Mouse (Mus musculus): ENCODE results near the gene Scrg1. TPM values are rescaled to one million over a fixed set of nuclear protein-coding genes. Genes with fewer than 3 reads are reported as not detected.
A peak's percentile ranks its signal among the peaks of the same experiment; 100 is the strongest.

The Scrg1 gene
- polyA plus RNA-seq, 1 experiment from 2014 or later, result not detected

DNA sequence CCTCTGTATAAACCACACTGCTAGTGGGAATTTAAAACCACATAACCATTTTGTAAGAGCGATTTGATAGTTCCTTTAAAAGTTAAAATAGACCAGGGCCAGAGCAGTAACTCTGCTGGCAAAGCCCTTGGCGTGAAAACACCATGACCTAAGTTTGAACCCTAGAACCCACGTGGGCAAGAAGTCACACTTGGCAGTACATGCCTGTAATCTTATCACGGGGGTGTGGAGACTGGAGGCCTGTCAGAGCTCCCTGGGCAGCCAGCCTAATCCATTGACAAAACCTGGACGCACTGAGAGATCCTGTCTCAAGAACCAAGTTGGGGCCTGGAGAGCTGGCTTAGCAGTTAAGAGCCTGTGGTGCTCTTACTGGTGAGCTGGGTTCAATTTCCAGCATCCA lies 12.9 kb downstream of the Scrg1 start:
- WGBS, result 22% methylated on average over 5 of the region's 5 CpGs
- ATAC-seq (replicated peaks; ENCODE audit: low FRiP score, low read depth), result peak; percentile 80
- H3K9ac ChIP-seq (ENCODE audit: low read depth, low read length), result no peak overlapping the region
- H3K4me2 ChIP-seq (ENCODE audit: low read length), result no peak overlapping the region
- peak; percentile 71 for DNase-seq (ENCODE audit: low spot score)
- H3K9me3 ChIP-seq (replicated peaks; ENCODE audit: low read length), result no peaks in the 10 kb centered on the region
- TF ChIP-seq CTCF (IDR thresholded peaks at IDR 0.05; ENCODE audit: low read depth), result no peak
- no peaks in the 10 kb centered on the region for H3K4me1 ChIP-seq (replicated peaks; ENCODE audit: insufficient read depth, low read length)
- no peaks in the 10 kb centered on the region for H3K36me3 ChIP-seq (ENCODE audit: insufficient read depth, low read length)
- H3K27me3 ChIP-seq (ENCODE audit: insufficient read depth, low read length), result no peaks in the 10 kb centered on the region
- no peak overlapping the region for H3K27ac ChIP-seq
- no peak overlapping the region for H3K4me3 ChIP-seq (replicated peaks; ENCODE audit: low read depth, low read length)

DNA sequence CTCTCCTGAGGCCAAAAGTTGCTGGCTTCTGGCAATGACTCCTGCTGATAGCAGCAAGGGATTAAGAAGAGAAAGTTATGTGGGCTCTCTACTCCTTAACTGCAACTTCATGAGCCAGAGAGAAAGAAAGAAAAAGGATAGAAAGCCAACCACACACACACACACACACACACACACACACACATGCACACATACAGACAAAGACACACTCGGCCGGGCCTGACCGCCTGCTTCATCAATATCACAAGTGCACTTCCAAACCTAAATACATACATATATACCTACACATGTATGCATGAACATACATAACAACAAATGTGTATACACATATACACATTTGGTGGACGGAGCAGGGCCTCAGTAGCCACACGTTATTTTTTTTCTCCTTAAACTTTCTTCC lies 15.1 kb downstream of the Scrg1 start:
- ATAC-seq (replicated peaks; ENCODE audit: low FRiP score, low read depth) (no peak), DNase-seq (ENCODE audit: low spot score) (no peak)
- no peak overlapping the region for H3K4me2 ChIP-seq (ENCODE audit: low read length)
- no peak overlapping the region for H3K9ac ChIP-seq (ENCODE audit: low read depth, low read length)
- H3K9me3 ChIP-seq (replicated peaks; ENCODE audit: low read length), result no peaks in the 10 kb centered on the region
- H3K27me3 ChIP-seq (ENCODE audit: insufficient read depth, low read length), result no peaks in the 10 kb centered on the region
- H3K36me3 ChIP-seq (ENCODE audit: insufficient read depth, low read length), result no peaks in the 10 kb centered on the region
- TF ChIP-seq CTCF (IDR thresholded peaks at IDR 0.05; ENCODE audit: low read depth), result no peak
- no peak overlapping the region for H3K27ac ChIP-seq
- 93% methylated on average over 5 of the region's 5 CpGs for WGBS
- H3K4me3 ChIP-seq (replicated peaks; ENCODE audit: low read depth, low read length), result no peak overlapping the region
- H3K4me1 ChIP-seq (replicated peaks; ENCODE audit: insufficient read depth, low read length), result no peaks in the 10 kb centered on the region

DNA sequence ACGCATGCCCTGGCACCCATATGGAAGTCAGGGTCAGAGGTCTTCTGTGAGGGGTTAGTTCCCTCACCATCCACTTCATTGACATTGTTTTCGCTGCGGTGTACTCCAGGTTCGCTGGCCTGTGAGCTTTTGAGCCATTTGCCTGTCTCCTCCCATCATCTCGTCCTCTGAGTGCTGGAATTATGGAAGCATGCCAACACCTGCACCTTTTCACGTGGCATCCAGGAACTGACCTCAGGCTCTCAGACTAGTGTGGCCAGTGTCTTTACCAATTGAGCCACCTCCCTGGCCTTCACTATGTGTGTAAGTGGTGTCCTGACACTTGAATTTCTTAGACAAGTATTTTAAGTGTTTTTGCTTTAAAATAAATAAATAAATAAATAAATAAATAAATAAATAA lies 18.0 kb downstream of the Scrg1 start:
- TF ChIP-seq CTCF (IDR thresholded peaks at IDR 0.05; ENCODE audit: low read depth), result no peak
- Histone ChIP-seq H3K4me2 (ENCODE audit: low read length) (no peak overlapping the region), H3K4me1 (replicated peaks; ENCODE audit: insufficient read depth, low read length) (no peaks in the 10 kb centered on the region), H3K27me3 (ENCODE audit: insufficient read depth, low read length) (no peaks in the 10 kb centered on the region), H3K9ac (ENCODE audit: low read depth, low read length) (no peak overlapping the region), H3K27ac (no peak overlapping the region), H3K36me3 (ENCODE audit: insufficient read depth, low read length) (no peaks in the 10 kb centered on the region), H3K4me3 (replicated peaks; ENCODE audit: low read depth, low read length) (no peak overlapping the region), H3K9me3 (replicated peaks; ENCODE audit: low read length) (no peaks in the 10 kb centered on the region)
- DNase-seq (ENCODE audit: low spot score), result no peak
- ATAC-seq (replicated peaks; ENCODE audit: low FRiP score, low read depth), result no peak
- WGBS, result 68% methylated on average over 6 of the region's 6 CpGs

DNA sequence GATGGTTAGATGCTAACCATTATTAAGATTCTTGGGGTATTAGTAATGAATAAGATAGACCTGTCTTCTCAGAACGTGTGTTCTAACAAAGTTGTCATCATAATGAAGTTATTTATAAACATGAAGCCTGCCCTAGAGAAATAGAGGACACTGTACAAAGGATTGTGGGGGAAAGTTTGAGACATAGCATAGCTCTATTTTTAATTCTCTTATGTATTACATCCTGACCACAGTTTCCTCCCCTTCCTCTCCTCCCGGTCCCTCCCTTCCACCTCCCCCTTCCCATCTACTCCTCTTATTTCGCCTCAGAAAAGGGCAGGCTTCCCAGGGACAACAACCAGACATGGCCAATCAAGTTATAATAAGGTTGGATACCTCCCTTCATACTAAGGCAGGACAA lies 22.7 kb downstream of the Scrg1 start:
- H3K4me2 ChIP-seq (ENCODE audit: low read length), result no peak overlapping the region
- WGBS, result 53% methylated on average over 3 of the region's 3 CpGs
- H3K27me3 ChIP-seq (ENCODE audit: insufficient read depth, low read length), result no peaks in the 10 kb centered on the region
- H3K4me3 ChIP-seq (replicated peaks; ENCODE audit: low read depth, low read length), result no peak overlapping the region
- no peak overlapping the region for H3K27ac ChIP-seq
- no peak overlapping the region for H3K9ac ChIP-seq (ENCODE audit: low read depth, low read length)
- no peaks in the 10 kb centered on the region for H3K9me3 ChIP-seq (replicated peaks; ENCODE audit: low read length)
- DNase-seq (ENCODE audit: low spot score) (no peak), ATAC-seq (replicated peaks; ENCODE audit: low FRiP score, low read depth) (no peak)
- no peaks in the 10 kb centered on the region for H3K4me1 ChIP-seq (replicated peaks; ENCODE audit: insufficient read depth, low read length)
- no peak for TF ChIP-seq CTCF (IDR thresholded peaks at IDR 0.05; ENCODE audit: low read depth)
- H3K36me3 ChIP-seq (ENCODE audit: insufficient read depth, low read length), result 0 out of 2 replicates have a peak, but pooled peaks cover 8% of the 10 kb centered on the region

DNA sequence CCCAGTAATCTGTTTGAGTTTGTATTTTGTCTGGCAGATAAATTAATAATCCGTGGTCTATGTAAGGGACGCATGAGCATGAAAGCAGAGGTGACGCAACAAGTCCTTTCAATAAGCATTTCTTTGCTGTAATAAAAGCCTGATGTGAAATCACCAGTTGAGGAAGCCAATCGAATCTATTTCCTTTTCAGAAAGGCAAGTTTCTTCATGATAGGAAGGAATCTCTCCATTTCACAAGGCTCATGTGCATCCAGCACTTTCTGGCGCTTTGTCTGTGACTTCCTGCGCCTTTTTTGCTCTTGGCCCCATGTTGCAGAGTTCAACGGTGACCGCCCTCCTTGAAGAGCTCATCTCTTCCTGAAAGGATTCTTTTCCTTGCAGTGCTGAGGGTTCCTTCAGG lies 24.0 kb downstream of the Scrg1 start:
- DNase-seq (ENCODE audit: low spot score), result no peak
- ATAC-seq (replicated peaks; ENCODE audit: low FRiP score, low read depth), result no peak
- no peak for TF ChIP-seq CTCF (IDR thresholded peaks at IDR 0.05; ENCODE audit: low read depth)
- 94% methylated on average over 8 of the region's 8 CpGs for WGBS
- Histone ChIP-seq H3K4me3 (replicated peaks; ENCODE audit: low read depth, low read length) (no peak overlapping the region), H3K36me3 (ENCODE audit: insufficient read depth, low read length) (0 out of 2 replicates have a peak, but pooled peaks cover 8% of the 10 kb centered on the region), H3K9me3 (replicated peaks; ENCODE audit: low read length) (no peaks in the 10 kb centered on the region), H3K9ac (ENCODE audit: low read depth, low read length) (no peak overlapping the region), H3K4me2 (ENCODE audit: low read length) (no peak overlapping the region), H3K4me1 (replicated peaks; ENCODE audit: insufficient read depth, low read length) (no peaks in the 10 kb centered on the region), H3K27me3 (ENCODE audit: insufficient read depth, low read length) (no peaks in the 10 kb centered on the region), H3K27ac (no peak overlapping the region)

DNA sequence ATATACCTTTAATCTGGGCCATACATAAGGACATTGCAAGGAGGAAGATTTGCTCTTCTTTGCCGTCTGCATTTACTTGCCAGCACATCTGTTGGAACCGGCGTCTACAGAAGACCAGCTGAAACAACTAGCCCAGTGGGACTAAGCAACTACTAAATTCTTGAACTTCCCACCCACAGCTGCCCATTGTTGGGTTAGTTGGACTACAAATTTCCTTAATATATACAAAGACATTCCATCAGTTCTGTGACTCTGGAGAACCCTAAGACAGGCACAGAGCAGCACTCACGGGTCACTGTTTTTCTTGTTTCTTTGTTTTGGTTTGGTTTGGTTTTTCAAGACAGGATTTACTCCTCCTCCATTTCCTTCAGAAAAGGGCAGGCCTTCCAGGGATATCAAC lies 24.9 kb downstream of the Scrg1 start:
- Histone ChIP-seq H3K9ac (ENCODE audit: low read depth, low read length) (no peak overlapping the region), H3K4me1 (replicated peaks; ENCODE audit: insufficient read depth, low read length) (0 out of 2 replicates have a peak, but pooled peaks cover 4% of the 10 kb centered on the region), H3K4me2 (ENCODE audit: low read length) (no peak overlapping the region), H3K36me3 (ENCODE audit: insufficient read depth, low read length) (0 out of 2 replicates have a peak, but pooled peaks cover 8% of the 10 kb centered on the region), H3K27ac (no peak overlapping the region), H3K27me3 (ENCODE audit: insufficient read depth, low read length) (no peaks in the 10 kb centered on the region), H3K9me3 (replicated peaks; ENCODE audit: low read length) (no peaks in the 10 kb centered on the region), H3K4me3 (replicated peaks; ENCODE audit: low read depth, low read length) (no peak overlapping the region)
- TF ChIP-seq CTCF (IDR thresholded peaks at IDR 0.05; ENCODE audit: low read depth), result no peak
- no peak for ATAC-seq (replicated peaks; ENCODE audit: low FRiP score, low read depth)
- DNase-seq (ENCODE audit: low spot score), result no peak
- 68% methylated on average over 4 of the region's 4 CpGs for WGBS
